Mouse (Mus musculus): Measurements from ENCODE around the gene C1ql4. TPM values are rescaled to one million over a fixed set of nuclear protein-coding genes. Genes with fewer than 3 reads are reported as not detected.

Gene C1ql4
- polyA plus RNA-seq, 1 experiment, result 0.07 TPM

- no peaks in the 10 kb centered on the region for H3K36me3 ChIP-seq (ENCODE audit: control insufficient read depth, insufficient read depth)
- H3K79me2 ChIP-seq (ENCODE audit: control insufficient read depth, insufficient read depth), result no peaks in the 10 kb centered on the region
- no peaks in the 10 kb centered on the region for H3K27me3 ChIP-seq (ENCODE audit: control insufficient read depth, insufficient read depth, insufficient read length)
- TF ChIP-seq MYOG (IDR thresholded peaks at IDR 0.05; ENCODE audit: control insufficient read depth, extremely low read depth, insufficient read length) (no peak), MYOD1 (IDR thresholded peaks at IDR 0.05; ENCODE audit: control insufficient read depth, insufficient read length, low read depth) (no peak), CEBPB (IDR thresholded peaks at IDR 0.05; ENCODE audit: low read depth) (no peak), FOSL1 (IDR thresholded peaks at IDR 0.05; ENCODE audit: insufficient read depth, low read length, poor library complexity, severe bottlenecking) (no peak), USF1 (IDR thresholded peaks at IDR 0.05; ENCODE audit: low read depth) (no peak), MAX (IDR thresholded peaks at IDR 0.05) (no peak), CTCF (IDR thresholded peaks at IDR 0.05; ENCODE audit: control insufficient read depth, insufficient read depth, insufficient read length) (no peak)
- H3K79me3 ChIP-seq (ENCODE audit: low read depth), result no peaks in the 10 kb centered on the region
- no peak overlapping the region for H3ac ChIP-seq (ENCODE audit: control insufficient read depth, insufficient read length, low read depth)
- H3K4me3 ChIP-seq (ENCODE audit: insufficient read depth, poor library complexity, severe bottlenecking), result no peak overlapping the region
These were observed 27.4 kb upstream of the C1ql4 start for GRCm38 (mm10) chr15:99115065-99115423.

GRCm38 (mm10) chr15:99114312-99115064 is 26.9 kb upstream of the C1ql4 start:
- TF ChIP-seq MAX (IDR thresholded peaks at IDR 0.05) (no peak), MYOG (IDR thresholded peaks at IDR 0.05; ENCODE audit: control insufficient read depth, extremely low read depth, insufficient read length) (no peak), CEBPB (IDR thresholded peaks at IDR 0.05; ENCODE audit: low read depth) (no peak), CTCF (IDR thresholded peaks at IDR 0.05; ENCODE audit: control insufficient read depth, insufficient read depth, insufficient read length) (no peak), MYOD1 (IDR thresholded peaks at IDR 0.05; ENCODE audit: control insufficient read depth, insufficient read length, low read depth) (no peak), FOSL1 (IDR thresholded peaks at IDR 0.05; ENCODE audit: insufficient read depth, low read length, poor library complexity, severe bottlenecking) (no peak), USF1 (IDR thresholded peaks at IDR 0.05; ENCODE audit: low read depth) (no peak)
- Histone ChIP-seq H3K4me3 (ENCODE audit: insufficient read depth, poor library complexity, severe bottlenecking) (no peak overlapping the region), H3K27me3 (ENCODE audit: control insufficient read depth, insufficient read depth, insufficient read length) (no peaks in the 10 kb centered on the region), H3K79me3 (ENCODE audit: low read depth) (no peaks in the 10 kb centered on the region), H3ac (ENCODE audit: control insufficient read depth, insufficient read length, low read depth) (no peak overlapping the region), H3K79me2 (ENCODE audit: control insufficient read depth, insufficient read depth) (no peaks in the 10 kb centered on the region), H3K36me3 (ENCODE audit: control insufficient read depth, insufficient read depth) (no peaks in the 10 kb centered on the region)

GRCm38 (mm10) chr15:99113396-99113975 is 25.9 kb upstream of the C1ql4 start:
- Histone ChIP-seq H3K79me3 (ENCODE audit: low read depth) (no peaks in the 10 kb centered on the region), H3K36me3 (ENCODE audit: control insufficient read depth, insufficient read depth) (no peaks in the 10 kb centered on the region), H3K4me3 (ENCODE audit: insufficient read depth, poor library complexity, severe bottlenecking) (no peak overlapping the region), H3K27me3 (ENCODE audit: control insufficient read depth, insufficient read depth, insufficient read length) (no peaks in the 10 kb centered on the region), H3ac (ENCODE audit: control insufficient read depth, insufficient read length, low read depth) (no peak overlapping the region), H3K79me2 (ENCODE audit: control insufficient read depth, insufficient read depth) (no peaks in the 10 kb centered on the region)
- TF ChIP-seq USF1 (IDR thresholded peaks at IDR 0.05; ENCODE audit: low read depth) (peak; percentile 62), CTCF (IDR thresholded peaks at IDR 0.05; ENCODE audit: control insufficient read depth, insufficient read depth, insufficient read length) (peak; percentile 8), MAX (IDR thresholded peaks at IDR 0.05) (peak; percentile 68), FOSL1 (IDR thresholded peaks at IDR 0.05; ENCODE audit: insufficient read depth, low read length, poor library complexity, severe bottlenecking) (no peak)

DNA sequence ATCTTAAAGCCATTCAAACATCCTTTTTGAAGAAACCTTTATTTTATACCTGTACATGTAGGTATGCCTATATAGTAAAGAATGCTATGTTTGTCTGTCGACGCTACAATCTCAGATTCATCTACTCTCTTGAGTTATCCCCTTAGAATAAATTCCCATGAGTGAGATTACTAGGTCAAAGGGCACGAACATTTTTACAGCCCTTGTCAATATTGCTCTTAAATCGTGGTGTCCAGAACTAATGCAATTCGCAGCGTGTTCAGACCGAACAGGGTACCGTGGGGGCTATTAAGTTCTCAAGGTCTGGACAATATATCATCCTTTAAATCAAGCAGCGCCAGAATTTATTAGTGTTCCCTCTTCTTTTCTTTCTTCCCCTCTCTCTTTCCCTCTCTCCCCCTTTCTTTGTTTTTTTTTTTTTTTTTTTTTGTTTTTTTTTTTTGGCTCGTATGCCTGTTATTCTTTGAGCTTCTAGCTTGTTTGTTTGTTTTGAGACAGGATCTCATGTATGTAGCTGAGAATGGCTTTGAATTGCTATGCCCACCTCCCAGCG is 25.3 kb upstream of the C1ql4 start:
- H3ac ChIP-seq (ENCODE audit: control insufficient read depth, insufficient read length, low read depth), result no peak overlapping the region
- H3K79me2 ChIP-seq (ENCODE audit: control insufficient read depth, insufficient read depth), result no peaks in the 10 kb centered on the region
- H3K36me3 ChIP-seq (ENCODE audit: control insufficient read depth, insufficient read depth), result no peaks in the 10 kb centered on the region
- TF ChIP-seq CTCF (IDR thresholded peaks at IDR 0.05; ENCODE audit: control insufficient read depth, insufficient read depth, insufficient read length) (no peak), USF1 (IDR thresholded peaks at IDR 0.05; ENCODE audit: low read depth) (no peak), MAX (IDR thresholded peaks at IDR 0.05) (no peak), CEBPB (IDR thresholded peaks at IDR 0.05; ENCODE audit: low read depth) (no peak), FOSL1 (IDR thresholded peaks at IDR 0.05; ENCODE audit: insufficient read depth, low read length, poor library complexity, severe bottlenecking) (no peak), MYOG (IDR thresholded peaks at IDR 0.05; ENCODE audit: control insufficient read depth, extremely low read depth, insufficient read length) (no peak), MYOD1 (IDR thresholded peaks at IDR 0.05; ENCODE audit: control insufficient read depth, insufficient read length, low read depth) (no peak)
- no peaks in the 10 kb centered on the region for H3K27me3 ChIP-seq (ENCODE audit: control insufficient read depth, insufficient read depth, insufficient read length)
- no peak overlapping the region for H3K4me3 ChIP-seq (ENCODE audit: insufficient read depth, poor library complexity, severe bottlenecking)
- H3K79me3 ChIP-seq (ENCODE audit: low read depth), result no peaks in the 10 kb centered on the region

- Histone ChIP-seq H3ac (ENCODE audit: control insufficient read depth, insufficient read length, low read depth) (no peak overlapping the region), H3K36me3 (ENCODE audit: control insufficient read depth, insufficient read depth) (no peaks in the 10 kb centered on the region), H3K79me2 (ENCODE audit: control insufficient read depth, insufficient read depth) (no peaks in the 10 kb centered on the region), H3K4me3 (ENCODE audit: insufficient read depth, poor library complexity, severe bottlenecking) (no peak overlapping the region), H3K79me3 (ENCODE audit: low read depth) (no peaks in the 10 kb centered on the region), H3K27me3 (ENCODE audit: control insufficient read depth, insufficient read depth, insufficient read length) (no peaks in the 10 kb centered on the region)
- TF ChIP-seq CEBPB (IDR thresholded peaks at IDR 0.05; ENCODE audit: low read depth), result no peak
- TF ChIP-seq CTCF (IDR thresholded peaks at IDR 0.05; ENCODE audit: control insufficient read depth, insufficient read depth, insufficient read length), result no peak
- TF ChIP-seq FOSL1 (IDR thresholded peaks at IDR 0.05; ENCODE audit: insufficient read depth, low read length, poor library complexity, severe bottlenecking), result no peak
- no peak for TF ChIP-seq MYOD1 (IDR thresholded peaks at IDR 0.05; ENCODE audit: control insufficient read depth, insufficient read length, low read depth)
- no peak for TF ChIP-seq MAX (IDR thresholded peaks at IDR 0.05)
- TF ChIP-seq MYOG (IDR thresholded peaks at IDR 0.05; ENCODE audit: control insufficient read depth, extremely low read depth, insufficient read length), result no peak
- TF ChIP-seq USF1 (IDR thresholded peaks at IDR 0.05; ENCODE audit: low read depth), result no peak
These were observed 24.2 kb upstream of the C1ql4 start for GRCm38 (mm10) chr15:99111809-99112208.

All from C2C12 (cell line).